Mouse (Mus musculus) ovary, adult 10 weeks (tissue): Measurements from ENCODE around the gene Nmbr. TPM values are rescaled to one million over a fixed set of nuclear protein-coding genes. Genes with fewer than 3 reads are reported as not detected.

ENCODE experiments used
- polyA plus RNA-seq: library from polyadenylated mRNA; stranded (reverse); fragments of 350-450 nt; fragmentation: Illumina TruSeq; extraction: RNeasy Lipid Tissue Mini Kit (QIAGEN cat#74804); gene quantifications from one replicate; pipeline ENCODE4 v1.2.3, GENCODE M21; 2014

The Nmbr gene
- polyA plus RNA-seq, result not detected

GRCm38 (mm10) chr10:14705072-14706066 is at the start of gene Nmbr, which contains the start of gene Vta1:
Nmbr (plus strand) TSS chr10:14705591.
Vta1 (minus strand) TSS chr10:14705560.

GRCm38 (mm10) chr10:14718114-14718513 is 12.7 kb downstream of the Nmbr start, which contains the start of gene Gje1:
Gje1 (minus strand) TSS chr10:14718214.

Other genes starting within 250 kb of the Nmbr start
- gene Adgrg6, start 159.9 kb upstream of the Nmbr start, polyA plus RNA-seq, result 5.4 TPM
- 119 TPM for gene Vta1, start within 50 bp of the Nmbr start, polyA plus RNA-seq
- not detected for gene Gje1, start 12.6 kb downstream of the Nmbr start, polyA plus RNA-seq